Mouse (Mus musculus) frontal cortex, postnatal 14 days (tissue): ENCODE data around the gene Gm8369.
"Not testable (repeated sequence)": the region's sequence is repeated elsewhere in the genome, so short reads cannot be mapped to it uniquely, and the experiment has no call there.

Source experiments
- DNase-seq, 2 experiments: peaks; one replicate each; pipeline ENCODE4 v3.0.0; 2022; ENCODE audit warnings: low spot score in 2 of 2

Gm8369 gene

GRCm38 (mm10) chr19:11485746-11486145 is at the start of gene Gm8369:
Gene Gm8369 (plus strand): TSS chr19:11485938.
- no peak for DNase-seq

GRCm38 (mm10) chr19:11443338-11443737 is 42.4 kb upstream of the Gm8369 start, which contains the start of gene Ms4a4b:
Gene Ms4a4b (plus strand): TSS chr19:11443553.
- DNase-seq, result no peak

DNA sequence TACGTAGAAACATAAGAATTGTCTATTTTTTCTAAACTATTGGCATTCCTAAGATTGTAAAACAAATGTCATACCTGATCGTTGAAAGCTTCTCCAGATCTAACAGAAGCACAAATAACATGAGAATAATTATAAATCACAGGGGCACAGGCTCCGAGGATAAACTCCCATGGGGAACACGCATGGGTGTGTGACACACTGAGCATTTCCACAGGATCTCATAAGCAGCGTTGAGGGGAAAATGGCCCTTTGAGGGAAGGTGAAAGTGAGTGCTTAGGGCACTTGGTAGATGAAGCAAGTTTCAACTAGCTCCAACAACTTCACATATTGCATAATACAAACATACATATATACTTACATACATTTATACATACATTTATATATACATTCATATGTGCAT is 41.8 kb upstream of the Gm8369 start:
- DNase-seq, result no peak

DNA sequence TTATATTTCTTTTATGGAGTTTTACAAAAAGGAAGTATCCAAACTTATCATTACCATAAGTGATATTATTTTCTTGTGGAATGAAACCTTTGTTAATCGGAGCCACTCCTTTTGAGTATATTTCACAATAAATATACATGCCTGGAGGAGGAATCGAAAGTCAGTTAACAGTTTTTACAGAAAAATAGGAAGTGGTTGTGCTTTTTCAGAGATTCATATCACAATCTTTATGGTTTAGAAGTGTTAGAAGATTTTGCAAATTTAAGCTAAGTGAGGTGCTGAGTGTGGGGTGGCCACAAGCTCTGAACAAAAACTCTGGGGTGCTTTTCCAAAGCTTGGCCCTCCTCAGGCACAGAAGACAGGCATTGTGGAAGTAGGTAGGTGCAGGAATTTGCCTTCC is 38.5 kb upstream of the Gm8369 start:
- DNase-seq, result no peak

GRCm38 (mm10) chr19:11459041-11459440 is 26.7 kb upstream of the Gm8369 start:
- not testable (repeated sequence) for DNase-seq

GRCm38 (mm10) chr19:11464795-11465194 is 20.9 kb upstream of the Gm8369 start:
- DNase-seq, result not testable (repeated sequence)

- DNase-seq, result no peak
Measured at GRCm38 (mm10) chr19:11466471-11466870, 19.3 kb upstream of the Gm8369 start.

GRCm38 (mm10) chr19:11468361-11468760 is 17.4 kb upstream of the Gm8369 start:
- DNase-seq, result not testable (repeated sequence)

DNA sequence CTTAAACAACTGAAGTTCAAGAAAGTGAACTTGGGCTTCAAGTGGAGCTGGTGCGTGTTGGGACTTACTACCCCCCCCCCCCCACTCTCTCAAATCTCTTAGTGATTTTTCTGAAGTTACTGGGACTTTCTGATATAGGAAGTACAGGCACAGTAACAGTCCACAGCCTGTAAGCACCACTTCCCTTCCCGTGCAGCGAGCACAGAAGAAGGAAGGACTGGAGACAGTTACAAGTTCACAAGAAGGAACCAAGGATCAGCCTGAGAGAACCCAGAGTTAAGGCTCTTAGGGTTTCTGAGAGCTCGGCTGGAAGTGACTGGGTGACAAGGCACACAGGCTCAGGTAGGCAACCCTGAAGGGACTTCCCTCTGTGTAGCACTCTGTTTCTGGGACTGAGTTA is 16.5 kb upstream of the Gm8369 start, which contains the start of gene Ms4a6c:
Gene Ms4a6c, plus strand, starts transcription at position 152 of the 400 bp plus-strand sequence.
- DNase-seq, result not testable (repeated sequence)

DNA sequence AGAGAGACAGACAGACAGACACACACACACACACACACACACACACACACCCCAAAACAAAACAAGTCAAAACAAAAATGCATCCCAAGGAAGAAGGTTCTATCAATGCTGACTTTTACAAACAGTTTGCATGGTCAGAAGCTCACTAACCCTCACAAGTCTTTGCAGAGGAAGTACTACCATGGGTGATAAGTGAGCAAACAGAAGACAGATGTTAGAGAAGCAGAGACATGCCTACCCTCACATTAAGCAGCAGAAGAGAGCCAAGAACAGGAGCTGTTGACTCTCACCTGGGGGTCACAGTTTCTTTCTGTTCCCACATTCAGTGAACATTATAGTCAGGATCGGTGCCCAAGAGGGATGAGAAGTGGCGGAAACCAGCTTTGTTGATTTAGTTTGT is 6.0 kb upstream of the Gm8369 start:
- DNase-seq, result no peak

GRCm38 (mm10) chr19:11482684-11483083 is 3.1 kb upstream of the Gm8369 start:
- DNase-seq, result no peak

DNA sequence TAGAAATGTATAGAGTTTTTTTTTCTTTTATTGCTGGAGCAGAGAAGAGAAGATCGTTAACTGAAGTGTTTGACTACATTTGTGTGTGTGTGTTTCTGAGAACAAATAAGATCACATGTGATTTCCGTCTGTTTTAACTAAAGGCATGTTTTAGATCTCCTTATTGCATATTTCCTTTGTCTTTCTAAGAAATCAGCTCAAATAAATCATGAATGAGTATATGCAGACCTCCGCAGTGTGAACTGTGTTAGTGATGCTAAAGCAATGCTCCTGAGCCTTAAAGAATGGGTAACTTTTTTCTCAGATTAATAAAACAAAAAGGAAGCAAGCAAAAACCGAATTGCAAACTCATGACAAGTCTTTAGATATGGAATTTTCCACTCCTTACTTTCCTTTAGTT is 1.8 kb upstream of the Gm8369 start:
- DNase-seq, result no peak

DNA sequence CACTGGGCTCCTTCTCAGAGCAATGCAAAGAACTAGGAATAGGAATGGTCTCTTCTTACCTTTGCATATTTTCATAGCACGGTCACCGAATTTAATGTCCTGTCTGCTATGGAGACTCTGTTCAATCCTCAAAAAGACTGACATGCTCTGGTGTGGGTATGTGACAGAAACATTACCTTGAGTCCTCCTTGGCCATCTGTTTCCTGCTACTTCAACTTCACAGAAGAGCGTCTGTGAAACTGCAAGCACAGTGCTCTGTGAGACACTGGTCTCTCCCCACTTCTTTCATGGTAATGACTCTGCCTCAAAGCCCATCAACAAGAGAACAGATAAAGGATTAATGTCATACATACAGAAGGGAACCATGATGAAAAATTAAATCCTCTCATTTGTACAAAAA is 1.4 kb upstream of the Gm8369 start:
- DNase-seq, result no peak

- DNase-seq, result no peak
Measured at GRCm38 (mm10) chr19:11485266-11485665, 472 bp upstream of the Gm8369 start.

DNA sequence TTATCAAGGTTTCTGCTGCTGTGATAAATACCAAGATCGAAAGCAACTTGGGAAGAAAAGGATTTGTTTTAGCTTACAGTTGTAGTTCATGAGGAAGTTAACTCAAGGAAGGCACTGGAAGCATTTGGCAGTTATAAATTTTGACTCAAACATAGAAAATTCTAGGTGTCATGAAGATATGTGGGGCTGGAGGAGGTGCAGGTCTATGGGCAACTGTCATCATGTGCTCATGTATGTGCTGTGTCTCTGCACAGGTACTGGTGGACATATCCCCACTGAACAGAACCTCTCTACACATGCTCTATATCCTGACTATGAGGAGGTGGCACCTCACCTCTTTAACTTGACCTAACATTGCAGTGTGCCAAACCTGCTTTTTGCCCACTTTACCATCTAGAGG is 861 bp downstream of the Gm8369 start:
- no peak for DNase-seq

- no peak for DNase-seq
Measured at GRCm38 (mm10) chr19:11491406-11492189, 5.9 kb downstream of the Gm8369 start.

GRCm38 (mm10) chr19:11492671-11493070 is 6.9 kb downstream of the Gm8369 start:
- DNase-seq, result no peak

GRCm38 (mm10) chr19:11494519-11494918 is 8.8 kb downstream of the Gm8369 start:
- DNase-seq, result no peak

DNA sequence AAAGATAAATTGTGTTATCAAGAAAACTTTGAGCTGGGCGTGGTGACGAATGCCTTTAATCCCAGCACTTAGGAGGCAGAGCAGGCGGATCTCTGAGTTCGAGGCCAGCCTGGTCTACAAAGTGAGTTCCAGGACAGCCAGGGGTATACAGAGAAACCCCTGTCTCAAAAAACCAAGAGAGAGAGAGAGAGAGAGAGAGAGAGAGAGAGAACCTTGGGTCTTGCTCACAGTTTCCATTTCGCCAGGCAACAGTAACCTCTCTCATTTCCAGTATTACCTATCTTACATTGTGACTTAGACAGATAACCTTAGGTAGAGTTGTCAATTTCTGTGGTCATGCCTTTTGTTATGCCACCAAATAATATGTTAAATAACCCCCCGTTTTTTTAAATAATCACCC is 10.6 kb downstream of the Gm8369 start:
- no peak for DNase-seq

DNA sequence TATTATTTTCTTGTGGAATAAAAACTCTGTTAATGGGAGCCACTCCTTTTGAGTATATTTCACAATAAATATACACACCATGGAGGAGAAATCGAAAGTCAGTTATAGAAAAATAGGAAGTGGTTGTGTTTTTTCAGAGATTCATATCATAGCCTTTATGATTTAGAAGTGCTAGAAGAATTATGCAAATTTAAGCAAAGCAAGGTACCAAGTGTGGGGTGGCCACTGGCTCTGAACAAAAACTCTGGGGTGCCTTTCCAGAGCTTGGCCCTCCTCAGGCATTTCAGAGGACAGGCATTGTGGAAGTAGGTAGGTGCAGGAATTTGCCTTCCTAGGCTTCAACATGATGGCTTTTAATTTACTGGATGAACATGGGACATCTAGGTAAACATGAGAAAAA is 11.6 kb downstream of the Gm8369 start:
- not testable (repeated sequence) for DNase-seq

DNA sequence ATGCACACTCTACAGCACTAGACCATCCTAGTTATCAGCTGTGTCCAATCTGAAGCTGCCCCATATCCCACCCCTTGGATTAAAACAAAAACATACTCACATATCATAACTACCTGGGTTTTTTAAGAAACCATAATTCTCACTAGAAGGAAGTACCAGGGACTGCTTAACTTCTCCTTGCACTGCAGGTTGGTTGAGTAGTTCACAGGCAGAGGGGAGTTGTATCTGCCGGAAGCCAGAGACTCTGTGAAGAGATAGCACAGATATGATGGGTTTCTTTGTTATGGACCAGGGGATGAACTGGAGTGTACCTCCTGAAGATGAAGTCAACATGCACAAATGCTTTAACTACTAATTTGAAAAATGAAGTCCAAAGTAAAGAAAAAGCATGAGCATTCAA is 15.1 kb downstream of the Gm8369 start:
- DNase-seq, result no peak

DNA sequence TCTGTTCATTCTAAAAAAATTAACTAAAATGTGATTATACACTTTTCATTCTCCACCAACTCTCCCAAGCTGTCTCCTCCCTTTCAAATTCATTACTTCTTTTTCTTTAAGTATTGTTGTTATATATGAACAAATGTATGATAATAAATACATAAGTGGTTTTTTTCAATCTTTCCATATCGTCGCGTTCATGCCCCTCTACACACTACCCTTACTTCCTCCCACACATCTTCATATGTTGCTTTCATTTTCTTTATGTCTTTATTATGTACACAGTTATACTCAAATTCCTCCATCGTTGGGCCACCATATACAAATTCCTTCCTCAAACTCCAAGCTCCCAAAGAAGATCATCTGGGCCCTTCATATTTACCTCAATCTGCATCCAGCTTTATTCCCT is 15.6 kb downstream of the Gm8369 start:
- no peak for DNase-seq

DNA sequence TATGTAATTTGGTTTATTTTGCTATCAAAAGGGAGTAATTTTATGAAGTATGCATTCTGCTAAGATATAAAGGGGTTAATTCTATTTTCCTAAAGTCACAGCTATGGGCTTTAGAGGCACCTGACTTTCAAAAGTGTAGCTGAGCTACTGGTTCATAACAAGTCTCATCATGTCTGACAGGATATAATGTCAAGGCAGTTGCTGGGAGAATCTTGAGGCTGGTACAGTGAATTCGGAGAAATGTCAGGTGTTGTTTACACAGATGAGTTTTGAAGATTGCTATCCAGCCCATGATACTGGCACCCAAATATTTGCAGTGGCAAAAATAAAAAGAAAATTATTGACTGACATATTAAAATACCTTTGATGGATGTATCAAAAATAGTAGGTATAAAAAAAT is 19.1 kb downstream of the Gm8369 start:
- DNase-seq, result no peak

- DNase-seq, result no peak
Measured at GRCm38 (mm10) chr19:11513458-11513857, 27.7 kb downstream of the Gm8369 start.
